Mouse (Mus musculus): ENCODE measurements around the gene Gm572. TPM values are rescaled to one million over a fixed set of nuclear protein-coding genes. Genes with fewer than 3 reads are reported as not detected.

Gene Gm572
- polyA plus RNA-seq, 1 experiment from 2014 or later = not detected

DNA sequence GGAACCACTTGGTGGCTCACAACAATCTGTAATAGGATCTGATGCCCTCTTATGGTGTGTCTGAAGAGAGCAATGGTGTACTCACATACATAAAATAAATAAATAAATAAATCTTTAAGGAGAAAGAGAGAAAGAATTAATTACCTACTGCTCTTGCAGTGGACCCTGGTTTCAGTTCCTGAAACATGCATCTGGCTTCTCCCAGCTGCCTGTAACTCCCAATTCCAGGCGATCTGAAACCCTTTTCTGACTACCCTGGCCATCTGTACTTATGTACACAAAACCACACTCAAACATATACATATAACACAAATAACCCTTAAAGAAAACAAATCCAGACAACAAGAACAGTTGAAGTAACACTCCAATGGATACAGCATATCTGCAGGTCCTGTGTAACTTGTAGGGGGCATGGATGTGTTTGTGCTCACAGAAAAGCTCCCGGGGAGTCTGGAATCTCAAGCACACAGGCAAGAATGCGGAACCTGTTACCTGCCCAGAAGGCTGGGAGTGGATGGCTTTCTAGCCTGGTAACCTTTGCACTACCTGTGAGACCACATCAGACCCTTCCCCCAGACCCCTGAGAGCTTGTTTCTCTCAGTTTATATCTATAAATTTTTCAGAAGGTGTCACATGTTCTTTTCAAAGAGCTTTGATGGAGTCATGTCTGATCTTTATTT lies 11.0 kb upstream of the Gm572 start:
- no peaks in the 10 kb centered on the region for H3K9me3 ChIP-seq (ENCODE audit: low read length)
- peak; percentile 77 for ATAC-seq
- no peak overlapping the region for H3K9ac ChIP-seq (replicated peaks; ENCODE audit: low read depth)
- TF ChIP-seq EP300 (IDR thresholded peaks at IDR 0.05) = peak; percentile 61
- no peak for TF ChIP-seq CTCF (IDR thresholded peaks at IDR 0.05)
- H3K36me3 ChIP-seq (ENCODE audit: insufficient read depth, low read length) = no peaks in the 10 kb centered on the region
- peak; percentile 74 for DNase-seq (ENCODE audit: low spot score)
- H3K27me3 ChIP-seq (replicated peaks; ENCODE audit: insufficient read depth, low read length) = no peaks in the 10 kb centered on the region
- H3K4me1 ChIP-seq (ENCODE audit: insufficient read depth, low read depth, low read length) = no peaks in the 10 kb centered on the region
- no peak overlapping the region for H3K4me2 ChIP-seq (replicated peaks; ENCODE audit: low read depth, low read length)
- 49% methylated on average over 3 of the region's 3 CpGs for WGBS
- no peak overlapping the region for H3K4me3 ChIP-seq (ENCODE audit: low read depth, low read length)
- peak overlapping the region; percentile 74 for H3K27ac ChIP-seq (ENCODE audit: low read length)

GRCm38 (mm10) chr4:148633395-148634061 lies 9.6 kb upstream of the Gm572 start:
- DNase-seq (ENCODE audit: low spot score) = peak; percentile 37
- H3K36me3 ChIP-seq (ENCODE audit: insufficient read depth, low read length) = no peaks in the 10 kb centered on the region
- 47% methylated on average over 2 of the region's 2 CpGs for WGBS
- no peaks in the 10 kb centered on the region for H3K27me3 ChIP-seq (replicated peaks; ENCODE audit: insufficient read depth, low read length)
- H3K4me2 ChIP-seq (replicated peaks; ENCODE audit: low read depth, low read length) = no peak overlapping the region
- no peaks in the 10 kb centered on the region for H3K4me1 ChIP-seq (ENCODE audit: insufficient read depth, low read depth, low read length)
- ATAC-seq = peak; percentile 61
- H3K9me3 ChIP-seq (ENCODE audit: low read length) = no peaks in the 10 kb centered on the region
- TF ChIP-seq CTCF (IDR thresholded peaks at IDR 0.05) (no peak), EP300 (IDR thresholded peaks at IDR 0.05) (no peak)
- H3K27ac ChIP-seq (ENCODE audit: low read length) = 0 out of 2 replicates have a peak overlapping the region, but pooled peaks have one; percentile 27
- H3K4me3 ChIP-seq (ENCODE audit: low read depth, low read length) = no peak overlapping the region
- no peak overlapping the region for H3K9ac ChIP-seq (replicated peaks; ENCODE audit: low read depth)

GRCm38 (mm10) chr4:148635309-148635708 lies 7.8 kb upstream of the Gm572 start:
- H3K9me3 ChIP-seq (ENCODE audit: low read length) = no peaks in the 10 kb centered on the region
- no peaks in the 10 kb centered on the region for H3K27me3 ChIP-seq (replicated peaks; ENCODE audit: insufficient read depth, low read length)
- no peaks in the 10 kb centered on the region for H3K4me1 ChIP-seq (ENCODE audit: insufficient read depth, low read depth, low read length)
- H3K36me3 ChIP-seq (ENCODE audit: insufficient read depth, low read length) = no peaks in the 10 kb centered on the region
- no peak overlapping the region for H3K4me2 ChIP-seq (replicated peaks; ENCODE audit: low read depth, low read length)
- 64% methylated on average over 2 of the region's 2 CpGs for WGBS
- H3K9ac ChIP-seq (replicated peaks; ENCODE audit: low read depth) = no peak overlapping the region
- ATAC-seq (no peak), DNase-seq (ENCODE audit: low spot score) (no peak)
- H3K4me3 ChIP-seq (ENCODE audit: low read depth, low read length) = no peak overlapping the region
- no peak overlapping the region for H3K27ac ChIP-seq (ENCODE audit: low read length)
- TF ChIP-seq CTCF (IDR thresholded peaks at IDR 0.05) (no peak), EP300 (IDR thresholded peaks at IDR 0.05) (no peak)

DNA sequence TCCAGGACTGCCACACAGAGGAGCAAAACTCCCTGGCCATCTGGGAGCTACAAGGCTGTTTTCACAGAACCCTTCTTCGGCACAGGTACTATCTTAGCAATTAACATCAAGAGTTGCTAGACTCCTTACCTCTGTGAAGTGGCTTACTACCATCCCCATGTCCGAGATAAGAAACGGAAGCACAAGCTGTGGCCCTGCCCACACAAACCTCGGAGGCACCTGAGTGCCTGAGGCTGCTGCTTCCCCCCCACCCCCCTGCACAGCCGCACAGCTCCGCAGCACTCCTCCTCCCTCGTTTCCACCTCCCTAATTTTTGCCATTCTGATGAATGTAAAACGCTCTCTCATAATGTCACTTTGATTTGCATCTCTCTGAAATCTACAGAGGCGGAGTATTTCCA lies 4.8 kb upstream of the Gm572 start:
- Histone ChIP-seq H3K27me3 (replicated peaks; ENCODE audit: insufficient read depth, low read length) (no peaks in the 10 kb centered on the region), H3K27ac (ENCODE audit: low read length) (no peak overlapping the region), H3K9ac (replicated peaks; ENCODE audit: low read depth) (no peak overlapping the region), H3K36me3 (ENCODE audit: insufficient read depth, low read length) (no peaks in the 10 kb centered on the region), H3K4me3 (ENCODE audit: low read depth, low read length) (no peak overlapping the region), H3K4me1 (ENCODE audit: insufficient read depth, low read depth, low read length) (no peaks in the 10 kb centered on the region), H3K9me3 (ENCODE audit: low read length) (no peaks in the 10 kb centered on the region), H3K4me2 (replicated peaks; ENCODE audit: low read depth, low read length) (no peak overlapping the region)
- TF ChIP-seq EP300 (IDR thresholded peaks at IDR 0.05) (no peak), CTCF (IDR thresholded peaks at IDR 0.05) (no peak)
- 40% methylated on average over 9 of the region's 9 CpGs for WGBS
- ATAC-seq (peak; percentile 53; the same call in 1 of the 2 replicates), DNase-seq (ENCODE audit: low spot score) (peak; percentile 28)

DNA sequence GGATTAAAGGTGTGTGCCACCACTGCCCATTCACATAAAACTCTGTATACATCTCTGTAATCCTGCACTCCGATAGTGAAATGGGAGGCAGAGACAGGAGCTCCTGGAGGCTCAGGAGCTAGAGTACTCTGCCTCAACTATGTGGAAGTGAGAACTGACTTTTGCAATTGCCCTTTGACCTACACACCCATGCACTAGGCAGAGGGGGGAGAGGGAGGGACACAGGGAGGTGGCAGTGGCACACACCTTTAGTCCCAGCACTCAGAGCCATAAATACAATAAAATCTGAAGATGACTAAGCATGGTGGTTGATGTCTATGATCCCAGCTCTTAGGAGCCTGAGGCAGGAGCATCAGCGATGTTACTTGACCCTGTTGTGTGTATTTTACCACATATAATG lies 3.7 kb upstream of the Gm572 start:
- Histone ChIP-seq H3K9me3 (ENCODE audit: low read length) (no peaks in the 10 kb centered on the region), H3K36me3 (ENCODE audit: insufficient read depth, low read length) (no peaks in the 10 kb centered on the region), H3K4me1 (ENCODE audit: insufficient read depth, low read depth, low read length) (no peaks in the 10 kb centered on the region), H3K4me3 (ENCODE audit: low read depth, low read length) (no peak overlapping the region), H3K27ac (ENCODE audit: low read length) (no peak overlapping the region), H3K4me2 (replicated peaks; ENCODE audit: low read depth, low read length) (no peak overlapping the region), H3K9ac (replicated peaks; ENCODE audit: low read depth) (no peak overlapping the region), H3K27me3 (replicated peaks; ENCODE audit: insufficient read depth, low read length) (no peaks in the 10 kb centered on the region)
- ATAC-seq (no peak), DNase-seq (ENCODE audit: low spot score) (no peak)
- 81% methylated on average over 2 of the region's 2 CpGs for WGBS
- TF ChIP-seq EP300 (IDR thresholded peaks at IDR 0.05) = no peak
- no peak for TF ChIP-seq CTCF (IDR thresholded peaks at IDR 0.05)

- no peaks in the 10 kb centered on the region for H3K27me3 ChIP-seq (replicated peaks; ENCODE audit: insufficient read depth, low read length)
- H3K4me3 ChIP-seq (ENCODE audit: low read depth, low read length) = no peak overlapping the region
- TF ChIP-seq CTCF (IDR thresholded peaks at IDR 0.05) = no peak
- TF ChIP-seq EP300 (IDR thresholded peaks at IDR 0.05) = no peak
- DNase-seq (ENCODE audit: low spot score) (peak; percentile 19), ATAC-seq (no peak)
- H3K9me3 ChIP-seq (ENCODE audit: low read length) = no peaks in the 10 kb centered on the region
- no peaks in the 10 kb centered on the region for H3K36me3 ChIP-seq (ENCODE audit: insufficient read depth, low read length)
- no peaks in the 10 kb centered on the region for H3K4me1 ChIP-seq (ENCODE audit: insufficient read depth, low read depth, low read length)
- no peak overlapping the region for H3K27ac ChIP-seq (ENCODE audit: low read length)
- 71% methylated on average over 5 of the region's 5 CpGs for WGBS
- H3K4me2 ChIP-seq (replicated peaks; ENCODE audit: low read depth, low read length) = no peak overlapping the region
- no peak overlapping the region for H3K9ac ChIP-seq (replicated peaks; ENCODE audit: low read depth)
These were observed 2.0 kb upstream of the Gm572 start for GRCm38 (mm10) chr4:148641121-148641520.

All from lung, postnatal 0 days (tissue).